Mouse (Mus musculus) kidney, embryonic 16.5 days (tissue): ENCODE data around the gene Fry. TPM values are rescaled to one million over a fixed set of nuclear protein-coding genes. Genes with fewer than 3 reads are reported as not detected.

Experiments used
- ATAC-seq: fragments of 200-750 bp; cut with Nextera tagmentation; 2 replicates; pipeline ENCODE4 v1.8.0; 2017; ENCODE audit warnings: moderate TSS enrichment; ENCODE audit not compliant: low FRiP score, low TSS enrichment
- H3K27ac ChIP-seq: fragments of 300-500 bp; sonication (generic); 2 replicates; pipeline ENCODE4 v1.5.1; 2014; ENCODE audit warnings: low read length
- H3K27me3 ChIP-seq: fragments of 300-500 bp; sonication (generic); 2 replicates; pipeline ENCODE4 v1.6.1; 2014; ENCODE audit warnings: low read length, control low read depth, mixed read lengths; ENCODE audit not compliant: insufficient read depth
- H3K36me3 ChIP-seq: fragments of 300-500 bp; sonication (generic); 2 replicates; pipeline ENCODE4 v1.6.1; 2014; ENCODE audit warnings: low read length, control low read depth, mixed read lengths; ENCODE audit not compliant: insufficient read depth
- H3K4me1 ChIP-seq: fragments of 300-500 bp; sonication (generic); 2 replicates; pipeline ENCODE4 v1.6.1; 2014; ENCODE audit warnings: low read length, control low read depth, mixed read lengths; ENCODE audit not compliant: insufficient read depth
- H3K4me2 ChIP-seq: fragments of 300-500 bp; sonication (generic); replicated peaks from 2 replicates; pipeline ENCODE4 v1.6.1; 2014; ENCODE audit warnings: low read depth, low read length
- H3K4me3 ChIP-seq: fragments of 300-500 bp; sonication (generic); 2 replicates; pipeline ENCODE4 v1.5.1; 2014; ENCODE audit warnings: mild to moderate bottlenecking, low read length
- H3K9ac ChIP-seq: fragments of 300-500 bp; sonication (generic); replicated peaks from 2 replicates; pipeline ENCODE4 v1.6.1; 2014; ENCODE audit warnings: low read length
- H3K9me3 ChIP-seq: fragments of 300-500 bp; sonication (generic); 2 replicates; pipeline ENCODE4 v1.6.1; 2016; ENCODE audit warnings: low read length, control low read depth
- WGBS: fragments of 180-500 bp; shearing (Covaris S2); extraction: QIAGEN DNeasy Blood & Tissue Kit; methylation state at CpG from one replicate; pipeline ENCODE4 v1.1.7; 2014; 5-methylcytosine and 5-hydroxymethylcytosine counted together
- polyA plus RNA-seq: library from polyadenylated mRNA; unstranded; fragments of >200 nt; fragmentation: Nextera tagmentation; extraction: Ambion mirVana; gene quantifications from 2 replicates; pipeline ENCODE4 v1.2.1, GENCODE M21; 2015

Fry gene
- polyA plus RNA-seq, 1 experiment from 2014 or later, result 5.7 TPM

- H3K27ac ChIP-seq, result no peak overlapping the region
- H3K27me3 ChIP-seq, result no peaks in the 10 kb centered on the region
- 47% methylated on average over 5 of the region's 5 CpGs for WGBS
- H3K4me2 ChIP-seq, result no peak overlapping the region
- H3K9ac ChIP-seq, result no peak overlapping the region
- H3K36me3 ChIP-seq, result no peaks in the 10 kb centered on the region
- 0 out of 2 replicates have a peak, but pooled peaks cover 3% of the 10 kb centered on the region for H3K9me3 ChIP-seq
- no peak overlapping the region for H3K4me3 ChIP-seq
- no peak for ATAC-seq
- no peaks in the 10 kb centered on the region for H3K4me1 ChIP-seq
Observed at GRCm38 (mm10) chr5:150325411-150325810, 207.0 kb downstream of the Fry start.

- H3K27me3 ChIP-seq, result no peaks in the 10 kb centered on the region
- H3K9ac ChIP-seq, result no peak overlapping the region
- H3K27ac ChIP-seq, result no peak overlapping the region
- H3K4me3 ChIP-seq, result no peak overlapping the region
- H3K9me3 ChIP-seq, result no peaks in the 10 kb centered on the region
- ATAC-seq, result no peak
- no peak overlapping the region for H3K4me2 ChIP-seq
- H3K36me3 ChIP-seq, result no peaks in the 10 kb centered on the region
- H3K4me1 ChIP-seq, result no peaks in the 10 kb centered on the region
- WGBS, result 88% methylated on average over 6 of the region's 6 CpGs
Observed at GRCm38 (mm10) chr5:150328686-150329085, 210.2 kb downstream of the Fry start.

GRCm38 (mm10) chr5:150331821-150332220 is 213.4 kb downstream of the Fry start:
- Histone ChIP-seq H3K9me3 (no peaks in the 10 kb centered on the region), H3K36me3 (no peaks in the 10 kb centered on the region), H3K9ac (no peak overlapping the region), H3K27me3 (no peaks in the 10 kb centered on the region), H3K4me2 (no peak overlapping the region), H3K4me3 (no peak overlapping the region), H3K4me1 (no peaks in the 10 kb centered on the region), H3K27ac (no peak overlapping the region)
- WGBS, result 82% methylated on average over 2 of the region's 2 CpGs
- no peak for ATAC-seq

GRCm38 (mm10) chr5:150332810-150333209 is 214.4 kb downstream of the Fry start:
- H3K27ac ChIP-seq, result no peak overlapping the region
- no peak overlapping the region for H3K4me2 ChIP-seq
- no peak overlapping the region for H3K4me3 ChIP-seq
- H3K4me1 ChIP-seq, result no peaks in the 10 kb centered on the region
- 55% methylated on average over 5 of the region's 5 CpGs for WGBS
- no peaks in the 10 kb centered on the region for H3K27me3 ChIP-seq
- no peak for ATAC-seq
- no peaks in the 10 kb centered on the region for H3K9me3 ChIP-seq
- no peaks in the 10 kb centered on the region for H3K36me3 ChIP-seq
- H3K9ac ChIP-seq, result no peak overlapping the region

GRCm38 (mm10) chr5:150333328-150333731 is 214.9 kb downstream of the Fry start:
- Histone ChIP-seq H3K27ac (no peak overlapping the region), H3K4me2 (no peak overlapping the region), H3K4me1 (no peaks in the 10 kb centered on the region), H3K27me3 (no peaks in the 10 kb centered on the region), H3K9ac (no peak overlapping the region), H3K36me3 (no peaks in the 10 kb centered on the region), H3K4me3 (no peak overlapping the region), H3K9me3 (no peaks in the 10 kb centered on the region)
- WGBS, result 76% methylated on average over 10 of the region's 10 CpGs
- no peak for ATAC-seq

- H3K27me3 ChIP-seq, result no peaks in the 10 kb centered on the region
- H3K4me1 ChIP-seq, result no peaks in the 10 kb centered on the region
- H3K27ac ChIP-seq, result no peak overlapping the region
- no peak for ATAC-seq
- H3K4me3 ChIP-seq, result no peak overlapping the region
- no peaks in the 10 kb centered on the region for H3K36me3 ChIP-seq
- no peak overlapping the region for H3K4me2 ChIP-seq
- WGBS, result 47% methylated on average over 10 of the region's 10 CpGs
- no peak overlapping the region for H3K9ac ChIP-seq
- H3K9me3 ChIP-seq, result no peaks in the 10 kb centered on the region
Observed at GRCm38 (mm10) chr5:150336451-150336850, 218.0 kb downstream of the Fry start.

GRCm38 (mm10) chr5:150337696-150338095 is 219.3 kb downstream of the Fry start:
- Histone ChIP-seq H3K9me3 (no peaks in the 10 kb centered on the region), H3K4me1 (no peaks in the 10 kb centered on the region), H3K4me2 (no peak overlapping the region), H3K9ac (no peak overlapping the region), H3K27me3 (no peaks in the 10 kb centered on the region), H3K4me3 (no peak overlapping the region), H3K27ac (no peak overlapping the region), H3K36me3 (no peaks in the 10 kb centered on the region)
- 87% methylated on average over 7 of the region's 7 CpGs for WGBS
- ATAC-seq, result no peak

- H3K4me3 ChIP-seq, result no peak overlapping the region
- H3K9ac ChIP-seq, result no peak overlapping the region
- no peak overlapping the region for H3K27ac ChIP-seq
- no peaks in the 10 kb centered on the region for H3K36me3 ChIP-seq
- no peak for ATAC-seq
- 58% methylated on average over 5 of the region's 5 CpGs for WGBS
- H3K4me1 ChIP-seq, result no peaks in the 10 kb centered on the region
- H3K9me3 ChIP-seq, result no peaks in the 10 kb centered on the region
- no peaks in the 10 kb centered on the region for H3K27me3 ChIP-seq
- H3K4me2 ChIP-seq, result no peak overlapping the region
Observed at GRCm38 (mm10) chr5:150340944-150341343, 222.5 kb downstream of the Fry start.

GRCm38 (mm10) chr5:150342139-150342538 is 223.7 kb downstream of the Fry start:
- no peak overlapping the region for H3K27ac ChIP-seq
- H3K27me3 ChIP-seq, result no peaks in the 10 kb centered on the region
- no peak overlapping the region for H3K4me2 ChIP-seq
- no peak overlapping the region for H3K4me3 ChIP-seq
- no peaks in the 10 kb centered on the region for H3K9me3 ChIP-seq
- H3K36me3 ChIP-seq, result no peaks in the 10 kb centered on the region; the same call in 1 of the 2 replicates
- ATAC-seq, result no peak
- no peak overlapping the region for H3K9ac ChIP-seq
- H3K4me1 ChIP-seq, result no peaks in the 10 kb centered on the region
- WGBS, result 86% methylated on average over 3 of the region's 3 CpGs

- Histone ChIP-seq H3K4me2 (no peak overlapping the region), H3K27me3 (no peaks in the 10 kb centered on the region), H3K27ac (no peak overlapping the region), H3K9me3 (0 out of 2 replicates have a peak, but pooled peaks cover 5% of the 10 kb centered on the region), H3K4me1 (no peaks in the 10 kb centered on the region), H3K36me3 (peaks cover 8% of the 10 kb centered on the region; the same call in 1 of the 2 replicates), H3K9ac (no peak overlapping the region), H3K4me3 (no peak overlapping the region)
- ATAC-seq, result no peak
- 92% methylated on average over 7 of the region's 7 CpGs for WGBS
Observed at GRCm38 (mm10) chr5:150345946-150346345, 227.5 kb downstream of the Fry start.
